Comparison of ENCODE assay signal across 8 mouse cellular contexts in genomic region chr1:184998631-184999030, GRCm38 (mm10). TPM values are rescaled to one million over a fixed set of nuclear protein-coding genes. Genes with fewer than 3 reads are reported as not detected.
DNase-seq lines count a peak whose midpoint lies in the region; ATAC-seq and TF ChIP-seq lines count a peak whose summit lies in the region.

No protein-coding gene starts in this region.

- intact Hi-C loops in left cerebral cortex, postnatal 10 days (cut with DNase I) = loop anchor here (5.0 to 10.0 kb wide), 2 partner anchors 154 to 186 kb away; no protein-coding TSS in a partner anchor

- peaks cover 8% of the 10 kb centered on the region; the same call in 1 of the 2 replicates for H3K4me1 ChIP-seq in heart, postnatal 0 days (ENCODE audit: control insufficient read depth, insufficient read depth)
- peaks cover 37% of the 10 kb centered on the region for H3K4me1 ChIP-seq in embryonic facial prominence, embryonic 10.5 days
- peaks cover 9% of the 10 kb centered on the region for H3K4me1 ChIP-seq in hindbrain, embryonic 16.5 days (ENCODE audit: control insufficient read depth, insufficient read depth, low read depth, low read length)
- peaks cover 26% of the 10 kb centered on the region for H3K4me1 ChIP-seq in midbrain, embryonic 15.5 days

- H3K9me3 ChIP-seq in heart, postnatal 0 days (replicated peaks; ENCODE audit: control insufficient read depth, low read length) = no peaks in the 10 kb centered on the region
- no peaks in the 10 kb centered on the region for H3K9me3 ChIP-seq in embryonic facial prominence, embryonic 10.5 days
- H3K9me3 ChIP-seq in hindbrain, embryonic 16.5 days (ENCODE audit: control insufficient read depth, low read length) = no peaks in the 10 kb centered on the region
- no peaks in the 10 kb centered on the region for H3K9me3 ChIP-seq in midbrain, embryonic 15.5 days

- no peak for DNase-seq in heart, postnatal 0 days (ENCODE audit: low spot score)
- no peak for DNase-seq in heart, adult 11 months
- no peak for DNase-seq in embryonic facial prominence, embryonic 10.5 days (ENCODE audit: low spot score)
- no peak for DNase-seq in adrenal gland, postnatal 25 days
- no peak for DNase-seq in left cerebral cortex, postnatal 10 days (ENCODE audit: extremely low spot score in 1 of 2, low spot score in 2 of 2)

- no peak for TF ChIP-seq EP300 in heart, postnatal 0 days (IDR thresholded peaks at IDR 0.05; ENCODE audit: low read depth)

- TF ChIP-seq CTCF in heart, postnatal 0 days (IDR thresholded peaks at IDR 0.05; ENCODE audit: low read depth) = no peak

- peak overlapping the region; percentile 94 for H3K4me2 ChIP-seq in heart, postnatal 0 days (ENCODE audit: low read depth, low read length)
- H3K4me2 ChIP-seq in hindbrain, embryonic 16.5 days (ENCODE audit: low read length) = peak overlapping the region; percentile 65
- peak overlapping the region; percentile 77 for H3K4me2 ChIP-seq in midbrain, embryonic 15.5 days

- 23% methylated on average over 2 of the region's 2 CpGs for WGBS in heart, postnatal 0 days
- 13% methylated on average over 2 of the region's 2 CpGs for WGBS in embryonic facial prominence, embryonic 10.5 days
- 5% methylated on average over 2 of the region's 2 CpGs for WGBS in hindbrain, embryonic 16.5 days
- 0% methylated on average over 2 of the region's 2 CpGs for WGBS in midbrain, embryonic 15.5 days

- peak overlapping the region; percentile 89 for H3K9ac ChIP-seq in heart, postnatal 0 days (replicated peaks; ENCODE audit: low read depth, low read length)
- H3K9ac ChIP-seq in hindbrain, embryonic 16.5 days (ENCODE audit: low read depth, low read length) = peak overlapping the region; percentile 97
- H3K9ac ChIP-seq in midbrain, embryonic 15.5 days = peak overlapping the region; percentile 99

- ATAC-seq in heart, postnatal 0 days (ENCODE audit: insufficient read depth, low read depth) = no peak
- peak; percentile 15; the same call in 1 of the 2 replicates for ATAC-seq in hindbrain, embryonic 16.5 days
- peak; percentile 31 for ATAC-seq in midbrain, embryonic 15.5 days (replicated peaks)
- ATAC-seq in inflammation-experienced regulatory T-cells, adult 6 months = no peak

- no peaks in the 10 kb centered on the region for H3K36me3 ChIP-seq in heart, postnatal 0 days (replicated peaks; ENCODE audit: control insufficient read depth, insufficient read depth, low read length)
- H3K36me3 ChIP-seq in embryonic facial prominence, embryonic 10.5 days (replicated peaks) = no peaks in the 10 kb centered on the region
- no peaks in the 10 kb centered on the region for H3K36me3 ChIP-seq in hindbrain, embryonic 16.5 days (ENCODE audit: control insufficient read depth, insufficient read depth, low read length)
- no peaks in the 10 kb centered on the region for H3K36me3 ChIP-seq in midbrain, embryonic 15.5 days (replicated peaks)

- no peak overlapping the region for H3K27ac ChIP-seq in heart, postnatal 0 days (ENCODE audit: low read depth)
- peak overlapping the region; percentile 93 for H3K27ac ChIP-seq in embryonic facial prominence, embryonic 10.5 days (replicated peaks)
- H3K27ac ChIP-seq in hindbrain, embryonic 16.5 days (ENCODE audit: low read depth, low read length) = peak overlapping the region; percentile 93; the same call in 1 of the 2 replicates
- peak overlapping the region; percentile 96 for H3K27ac ChIP-seq in midbrain, embryonic 15.5 days

- H3K4me3 ChIP-seq in heart, postnatal 0 days (ENCODE audit: low read depth, low read length) = peak overlapping the region; percentile 70
- peak overlapping the region; percentile 94 for H3K4me3 ChIP-seq in embryonic facial prominence, embryonic 10.5 days
- H3K4me3 ChIP-seq in hindbrain, embryonic 16.5 days (ENCODE audit: low read length) = peak overlapping the region; percentile 87
- peak overlapping the region; percentile 99 for H3K4me3 ChIP-seq in midbrain, embryonic 15.5 days

- peaks cover 8% of the 10 kb centered on the region for H3K27me3 ChIP-seq in heart, postnatal 0 days (ENCODE audit: control insufficient read depth, insufficient read depth, low read length)
- H3K27me3 ChIP-seq in embryonic facial prominence, embryonic 10.5 days (replicated peaks; ENCODE audit: low read depth, poor library complexity, severe bottlenecking) = peaks cover 6% of the 10 kb centered on the region
- no peaks in the 10 kb centered on the region for H3K27me3 ChIP-seq in hindbrain, embryonic 16.5 days (replicated peaks; ENCODE audit: control insufficient read depth, insufficient read depth, low read length)
- H3K27me3 ChIP-seq in midbrain, embryonic 15.5 days (replicated peaks) = no peaks in the 10 kb centered on the region

RNA-seq across cellular contexts. Expression of gene Mark1, which starts 0.7 kb away (rescaled TPM):
- 10.5 and 15.2 TPM in 2 replicates for total RNA-seq in heart, postnatal 0 days (2014; rRNA removed; ENCODE audit: low replicate concordance)
- 1.0 and 1.2 TPM in 2 replicates for polyA plus RNA-seq in heart, postnatal 0 days (2015; fragmentation: Nextera tagmentation; extraction: Ambion mirVana)
- polyA plus RNA-seq in embryonic facial prominence, embryonic 10.5 days (2016; fragmentation: Nextera tagmentation; extraction: Ambion mirVana) = 3.0 and 3.1 TPM in 2 replicates
- polyA plus RNA-seq in hindbrain, embryonic 16.5 days (2015; fragmentation: Nextera tagmentation; extraction: Ambion mirVana) = 11.5 and 11.8 TPM in 2 replicates
- 15.8 and 17.3 TPM in 2 replicates for polyA plus RNA-seq in midbrain, embryonic 15.5 days (2015; fragmentation: Nextera tagmentation; extraction: Ambion mirVana)
- polyA plus RNA-seq in inflammation-experienced regulatory T-cells, adult 6 months (2017; shearing (Covaris generic)) = not detected
- 6.4 and 6.6 TPM in 2 replicates for total RNA-seq in adrenal gland, postnatal 25 days (2021)
- 100 to 1,000 TPM; 104 TPM for total RNA-seq in left cerebral cortex, postnatal 10 days (2021)

Comparison
In these comparisons a context has a peak if more than half of its experiments do, and no peak if none do; other contexts are left out.
1. ATAC-seq: peak in hindbrain, embryonic 16.5 days (single experiment) and midbrain, embryonic 15.5 days (single experiment); none in heart, postnatal 0 days (single experiment) and inflammation-experienced regulatory T-cells, adult 6 months (single experiment).
2. Peak in every context shown above with its lines, with median percentiles within 50 percentile points of each other: H3K4me2 ChIP-seq, H3K4me3 ChIP-seq and H3K9ac ChIP-seq.